Mouse (Mus musculus) kidney, embryonic 14.5 days (tissue): ENCODE data around the gene Ccdc88a. TPM values are rescaled to one million over a fixed set of nuclear protein-coding genes. Genes with fewer than 3 reads are reported as not detected.

Source experiments
- ATAC-seq: fragments of 200-750 bp; cut with Nextera tagmentation; 2 replicates; pipeline ENCODE4 v1.8.0; 2017; ENCODE audit warnings: moderate number of reproducible peaks, mild to moderate bottlenecking, moderate TSS enrichment, moderate library complexity; ENCODE audit not compliant: low FRiP score, low TSS enrichment
- H3K27ac ChIP-seq: fragments of 300-500 bp; sonication (generic); 2 replicates; pipeline ENCODE4 v1.5.1; 2014; ENCODE audit warnings: low read depth, mild to moderate bottlenecking, low read length, moderate library complexity, mixed read lengths
- H3K27me3 ChIP-seq: fragments of 300-500 bp; sonication (generic); 2 replicates; pipeline ENCODE4 v1.6.1; 2014; ENCODE audit warnings: mild to moderate bottlenecking, low read length; ENCODE audit not compliant: control insufficient read depth, insufficient read depth
- H3K36me3 ChIP-seq: fragments of 300-500 bp; sonication (generic); 2 replicates; pipeline ENCODE4 v1.6.1; 2014; ENCODE audit warnings: low read length, mixed read lengths; ENCODE audit not compliant: control insufficient read depth, insufficient read depth
- H3K4me1 ChIP-seq: fragments of 300-500 bp; sonication (generic); 2 replicates; pipeline ENCODE4 v1.6.1; 2014; ENCODE audit warnings: low read length, mixed read lengths; ENCODE audit not compliant: control insufficient read depth, insufficient read depth
- H3K4me2 ChIP-seq: fragments of 300-500 bp; sonication (generic); replicated peaks from 2 replicates; pipeline ENCODE4 v1.6.1; 2014; ENCODE audit warnings: low read depth, mild to moderate bottlenecking, low read length
- H3K4me3 ChIP-seq: fragments of 300-500 bp; sonication (generic); 2 replicates; pipeline ENCODE4 v1.5.1; 2014; ENCODE audit warnings: mild to moderate bottlenecking, low read length
- H3K9ac ChIP-seq: fragments of 300-500 bp; sonication (generic); 2 replicates; pipeline ENCODE4 v1.6.1; 2014; ENCODE audit warnings: low read depth, mild to moderate bottlenecking, low read length, moderate library complexity
- H3K9me3 ChIP-seq: fragments of 300-500 bp; sonication (generic); 2 replicates; pipeline ENCODE4 v1.6.1; 2016; ENCODE audit warnings: low read length; ENCODE audit not compliant: control insufficient read depth
- WGBS: fragments of 180-500 bp; shearing (Covaris S2); extraction: QIAGEN DNeasy Blood & Tissue Kit; methylation state at CpG from one replicate; pipeline ENCODE4 v1.1.7; 2014; 5-methylcytosine and 5-hydroxymethylcytosine counted together
- polyA plus RNA-seq: library from polyadenylated mRNA; unstranded; fragments of >200 nt; fragmentation: Nextera tagmentation; extraction: Ambion mirVana; gene quantifications from 2 replicates; pipeline ENCODE4 v1.2.1, GENCODE M21; 2014

Ccdc88a gene
- polyA plus RNA-seq, 1 experiment from 2014 or later, result 30.6 TPM

DNA sequence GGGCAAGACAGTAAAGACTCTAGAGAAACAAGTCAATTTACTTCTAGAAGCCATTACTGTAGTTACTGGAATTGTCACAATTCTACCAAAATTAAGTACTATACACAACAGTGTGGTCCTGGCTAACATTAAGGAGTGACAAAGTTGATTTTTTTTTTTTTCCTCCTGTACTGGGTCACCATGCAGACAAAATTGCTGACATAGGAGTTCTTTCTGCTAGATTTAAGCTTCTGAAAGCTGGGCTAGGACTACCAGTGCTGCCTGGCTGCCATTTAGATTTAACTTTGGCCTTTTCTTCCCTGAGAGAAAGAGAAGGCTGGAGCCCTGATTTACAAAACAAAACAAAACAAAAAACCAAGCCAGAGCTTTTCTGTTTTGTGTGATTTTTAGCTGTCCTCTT is 32.8 kb downstream of the Ccdc88a start:
- H3K4me2 ChIP-seq, result no peak overlapping the region
- no peaks in the 10 kb centered on the region for H3K9me3 ChIP-seq
- ATAC-seq, result no peak
- no peaks in the 10 kb centered on the region for H3K4me1 ChIP-seq
- no peaks in the 10 kb centered on the region; the same call in 1 of the 2 replicates for H3K36me3 ChIP-seq
- no peaks in the 10 kb centered on the region for H3K27me3 ChIP-seq
- no peak overlapping the region for H3K9ac ChIP-seq
- no peak overlapping the region for H3K27ac ChIP-seq
- no peak overlapping the region for H3K4me3 ChIP-seq

- H3K4me1 ChIP-seq, result no peaks in the 10 kb centered on the region
- no peaks in the 10 kb centered on the region for H3K9me3 ChIP-seq
- H3K27ac ChIP-seq, result no peak overlapping the region
- no peak overlapping the region for H3K4me3 ChIP-seq
- 93% methylated on average over 3 of the region's 3 CpGs for WGBS
- ATAC-seq, result no peak
- H3K27me3 ChIP-seq, result no peaks in the 10 kb centered on the region
- H3K4me2 ChIP-seq, result no peak overlapping the region
- H3K9ac ChIP-seq, result no peak overlapping the region
- no peaks in the 10 kb centered on the region for H3K36me3 ChIP-seq
These were observed 50.0 kb downstream of the Ccdc88a start for GRCm38 (mm10) chr11:29423496-29423895.

- Histone ChIP-seq H3K4me2 (no peak overlapping the region), H3K4me3 (no peak overlapping the region), H3K36me3 (peaks cover 7% of the 10 kb centered on the region; the same call in 1 of the 2 replicates), H3K27ac (no peak overlapping the region), H3K9me3 (no peaks in the 10 kb centered on the region), H3K4me1 (no peaks in the 10 kb centered on the region), H3K9ac (no peak overlapping the region), H3K27me3 (no peaks in the 10 kb centered on the region)
- 87% methylated on average over 3 of the region's 3 CpGs for WGBS
- ATAC-seq, result no peak
These were observed 55.3 kb downstream of the Ccdc88a start for GRCm38 (mm10) chr11:29428774-29429173.

- no peak for ATAC-seq
- Histone ChIP-seq H3K27ac (no peak overlapping the region), H3K4me1 (no peaks in the 10 kb centered on the region), H3K36me3 (peaks cover 7% of the 10 kb centered on the region; the same call in 1 of the 2 replicates), H3K4me3 (no peak overlapping the region), H3K9me3 (no peaks in the 10 kb centered on the region), H3K27me3 (no peaks in the 10 kb centered on the region), H3K4me2 (no peak overlapping the region), H3K9ac (no peak overlapping the region)
- WGBS, result 76% methylated on average over 1 of the region's 1 CpGs
These were observed 57.6 kb downstream of the Ccdc88a start for GRCm38 (mm10) chr11:29431011-29431410.

DNA sequence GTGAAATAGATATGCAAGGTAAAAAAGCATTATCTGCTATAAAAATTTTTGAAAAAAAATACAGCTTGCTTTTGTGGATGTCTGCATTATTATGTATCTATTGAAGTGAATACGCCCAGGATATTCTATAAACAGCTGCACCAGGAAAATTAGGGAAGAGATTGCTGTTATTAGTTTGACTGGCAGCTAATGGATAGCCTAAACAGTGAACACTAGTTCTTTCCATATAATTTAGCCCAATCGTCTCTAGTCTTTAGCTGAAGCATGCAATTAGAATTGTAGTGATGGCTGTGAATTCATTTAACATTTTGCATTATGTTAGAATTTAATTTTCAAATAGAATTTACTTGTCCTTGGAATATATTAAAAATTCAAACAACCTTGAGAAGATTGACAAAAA is 75.3 kb downstream of the Ccdc88a start:
- H3K4me1 ChIP-seq, result no peaks in the 10 kb centered on the region
- H3K27me3 ChIP-seq, result no peaks in the 10 kb centered on the region
- no peak for ATAC-seq
- no peak overlapping the region for H3K4me2 ChIP-seq
- no peak overlapping the region for H3K4me3 ChIP-seq
- H3K36me3 ChIP-seq, result peaks cover 3% of the 10 kb centered on the region; the same call in 1 of the 2 replicates
- H3K27ac ChIP-seq, result no peak overlapping the region
- H3K9me3 ChIP-seq, result no peaks in the 10 kb centered on the region
- H3K9ac ChIP-seq, result no peak overlapping the region
- WGBS, result 91% methylated on average over 2 of the region's 2 CpGs

- Histone ChIP-seq H3K4me3 (no peak overlapping the region), H3K9ac (no peak overlapping the region), H3K4me2 (no peak overlapping the region), H3K4me1 (no peaks in the 10 kb centered on the region), H3K9me3 (no peaks in the 10 kb centered on the region), H3K27ac (no peak overlapping the region), H3K27me3 (no peaks in the 10 kb centered on the region), H3K36me3 (peaks cover 12% of the 10 kb centered on the region; the same call in 1 of the 2 replicates)
- ATAC-seq, result no peak
These were observed 101.2 kb downstream of the Ccdc88a start for GRCm38 (mm10) chr11:29474676-29475075.

DNA sequence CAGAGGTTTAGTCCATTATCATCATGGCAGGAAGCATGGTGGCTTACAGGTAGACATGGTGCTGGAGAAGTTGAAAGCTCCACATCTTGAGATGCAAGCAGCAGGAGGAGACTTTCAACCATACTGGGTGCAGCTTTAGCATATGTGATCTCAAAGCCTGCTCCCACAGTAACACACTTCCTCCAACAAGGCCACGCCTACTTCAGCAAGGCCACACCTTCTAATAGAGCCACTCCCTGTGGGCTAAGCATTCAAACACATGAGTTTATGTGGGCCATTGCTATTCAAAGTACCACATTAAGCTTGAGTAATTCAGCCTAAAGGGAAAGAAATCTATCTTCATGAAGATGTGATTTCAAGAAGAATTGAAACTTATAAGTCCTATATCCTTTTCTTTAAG is 119.7 kb downstream of the Ccdc88a start:
- no peaks in the 10 kb centered on the region for H3K27me3 ChIP-seq

DNA sequence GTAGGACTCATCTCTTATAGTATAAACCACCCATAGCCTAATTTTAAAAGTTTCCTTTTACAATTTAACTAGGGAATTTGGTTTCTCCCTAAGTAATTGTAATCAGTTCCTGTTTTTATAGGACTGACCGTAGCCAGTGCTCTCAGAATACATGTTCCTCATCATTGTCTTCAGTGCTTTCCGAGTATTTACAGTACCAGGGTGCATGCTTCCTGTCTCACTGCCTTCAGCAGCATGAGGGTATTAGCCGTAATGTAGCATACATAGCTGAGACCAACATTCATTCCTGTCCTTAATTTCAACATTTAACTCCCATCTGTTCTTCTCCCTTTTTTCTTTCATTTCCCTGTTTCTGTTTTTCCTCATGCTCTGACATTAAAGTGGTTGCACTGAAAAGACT is 123.5 kb downstream of the Ccdc88a start:
- Histone ChIP-seq H3K27ac (no peak overlapping the region), H3K4me2 (no peak overlapping the region), H3K4me1 (no peaks in the 10 kb centered on the region), H3K9ac (no peak overlapping the region), H3K27me3 (no peaks in the 10 kb centered on the region), H3K36me3 (peaks cover 23% of the 10 kb centered on the region; the same call in 1 of the 2 replicates), H3K4me3 (no peak overlapping the region), H3K9me3 (no peaks in the 10 kb centered on the region)
- ATAC-seq, result no peak
- 85% methylated on average over 3 of the region's 3 CpGs for WGBS

More for the DNA sequence above, 119.7 kb downstream of the Ccdc88a start:
- H3K4me3 ChIP-seq, result no peak overlapping the region
- H3K36me3 ChIP-seq, result peaks cover 6% of the 10 kb centered on the region; the same call in 1 of the 2 replicates
- no peak overlapping the region for H3K9ac ChIP-seq
- no peaks in the 10 kb centered on the region for H3K9me3 ChIP-seq
- H3K4me1 ChIP-seq, result no peaks in the 10 kb centered on the region
- no peak overlapping the region for H3K4me2 ChIP-seq
- 94% methylated on average over 1 of the region's 1 CpGs for WGBS
- ATAC-seq, result no peak
- no peak overlapping the region for H3K27ac ChIP-seq

- no peak overlapping the region for H3K9ac ChIP-seq
- no peak overlapping the region for H3K4me2 ChIP-seq
- no peak overlapping the region for H3K27ac ChIP-seq
- H3K36me3 ChIP-seq, result peaks cover 35% of the 10 kb centered on the region
- H3K4me1 ChIP-seq, result no peaks in the 10 kb centered on the region
- ATAC-seq, result no peak
- no peaks in the 10 kb centered on the region for H3K27me3 ChIP-seq
- no peaks in the 10 kb centered on the region for H3K9me3 ChIP-seq
- H3K4me3 ChIP-seq, result no peak overlapping the region
- 91% methylated on average over 10 of the region's 10 CpGs for WGBS
These were observed 130.8 kb downstream of the Ccdc88a start for GRCm38 (mm10) chr11:29503948-29504893.
